Mouse (Mus musculus) heart, embryonic 11.5 days (tissue): ENCODE measurements around the gene BC024978. TPM values are rescaled to one million over a fixed set of nuclear protein-coding genes. Genes with fewer than 3 reads are reported as not detected.

Experiments used
- ATAC-seq: fragments of 200-750 bp; cut with Nextera tagmentation; replicated peaks from 2 replicates; pipeline ENCODE4 v1.8.0; 2017; ENCODE audit warnings: moderate library complexity; ENCODE audit not compliant: insufficient number of reproducible peaks, low FRiP score, low TSS enrichment
- H3K27ac ChIP-seq: fragments of 300-500 bp; sonication (generic); 2 replicates; pipeline ENCODE4 v1.5.1; 2014; ENCODE audit warnings: mild to moderate bottlenecking, low read depth, low read length
- H3K27me3 ChIP-seq: fragments of 300-500 bp; sonication (generic); 2 replicates; pipeline ENCODE4 v1.6.1; 2014; ENCODE audit warnings: mild to moderate bottlenecking, low read length, mixed read lengths; ENCODE audit not compliant: control insufficient read depth, insufficient read depth
- H3K36me3 ChIP-seq: fragments of 300-500 bp; sonication (generic); 2 replicates; pipeline ENCODE4 v1.6.1; 2014; ENCODE audit warnings: mild to moderate bottlenecking, low read length, moderate library complexity, mixed read lengths; ENCODE audit not compliant: control insufficient read depth, insufficient read depth
- H3K4me1 ChIP-seq: fragments of 300-500 bp; sonication (generic); 2 replicates; pipeline ENCODE4 v1.6.1; 2014; ENCODE audit warnings: low read length; ENCODE audit not compliant: control insufficient read depth, insufficient read depth
- H3K4me2 ChIP-seq: fragments of 300-500 bp; sonication (generic); 2 replicates; pipeline ENCODE4 v1.6.1; 2014; ENCODE audit warnings: mild to moderate bottlenecking, moderate library complexity
- H3K4me3 ChIP-seq: fragments of 300-500 bp; sonication (generic); 2 replicates; pipeline ENCODE4 v1.5.1; 2014; ENCODE audit warnings: low read depth, low read length
- H3K9ac ChIP-seq: fragments of 300-500 bp; sonication (generic); 2 replicates; pipeline ENCODE4 v1.6.1; 2014; ENCODE audit warnings: mild to moderate bottlenecking, low read depth, low read length, moderate library complexity
- H3K9me3 ChIP-seq: fragments of 300-500 bp; sonication (generic); replicated peaks from 2 replicates; pipeline ENCODE4 v1.6.1; 2016; ENCODE audit warnings: low read length; ENCODE audit not compliant: control insufficient read depth
- WGBS: fragments of 180-500 bp; shearing (Covaris S2); extraction: QIAGEN DNeasy Blood & Tissue Kit; methylation state at CpG from one replicate; pipeline ENCODE4 v1.1.7; 2014; ENCODE audit not compliant: insufficient replicate concordance; 5-methylcytosine and 5-hydroxymethylcytosine counted together
- polyA plus RNA-seq: library from polyadenylated mRNA; unstranded; fragments of >200 nt; fragmentation: Nextera tagmentation; extraction: Ambion mirVana; gene quantifications from 2 replicates; pipeline ENCODE4 v1.2.1, GENCODE M21; 2014

BC024978 gene
- polyA plus RNA-seq, 1 experiment from 2014 or later, result 3.5 TPM

DNA sequence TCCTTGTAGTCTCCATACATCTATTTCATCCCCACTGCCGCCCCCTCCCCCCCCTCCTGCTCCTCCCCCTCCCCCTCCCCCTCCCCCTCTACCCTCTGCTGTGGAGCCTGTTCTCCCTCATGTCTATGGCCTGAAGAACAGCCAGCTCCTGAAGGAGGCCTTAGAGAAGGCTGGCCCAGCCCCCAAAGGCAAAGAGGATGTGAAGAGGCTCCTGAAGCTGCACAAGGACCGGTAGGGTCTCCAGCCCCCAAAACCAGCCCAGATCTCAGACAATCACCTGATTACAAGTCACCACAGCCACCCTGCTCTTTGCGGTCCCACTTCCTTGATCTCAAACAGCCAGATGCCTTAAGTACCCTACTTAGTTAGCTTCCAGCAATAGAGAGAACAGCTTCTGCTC is 1.6 kb downstream of the BC024978 start:
- Histone ChIP-seq H3K36me3 (peaks cover 12% of the 10 kb centered on the region), H3K4me1 (peaks cover 8% of the 10 kb centered on the region), H3K9me3 (no peaks in the 10 kb centered on the region), H3K4me2 (no peak overlapping the region), H3K27me3 (no peaks in the 10 kb centered on the region), H3K9ac (no peak overlapping the region), H3K4me3 (no peak overlapping the region), H3K27ac (no peak overlapping the region)
- no peak for ATAC-seq
- 78% methylated on average over 3 of the region's 3 CpGs for WGBS

DNA sequence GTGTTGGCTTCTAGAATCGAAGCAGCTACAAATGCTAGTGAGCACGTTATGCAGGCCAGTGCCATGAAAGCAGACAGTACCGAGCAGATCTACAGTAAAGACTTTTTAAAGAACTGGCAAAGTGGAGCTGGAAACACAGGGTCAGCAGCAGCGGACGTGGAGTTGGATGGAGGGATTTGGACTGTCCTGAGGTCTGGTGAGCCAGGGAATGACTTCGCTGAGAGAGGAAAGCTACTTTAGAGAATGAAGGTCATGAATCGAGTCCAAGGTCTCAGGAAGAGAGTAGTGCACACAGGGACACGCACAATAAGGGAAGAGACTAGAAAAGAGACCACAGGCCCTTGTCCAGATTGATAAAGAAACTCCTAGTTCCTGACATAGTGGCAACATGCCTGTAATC is 2.1 kb downstream of the BC024978 start:
- Histone ChIP-seq H3K4me2 (no peak overlapping the region), H3K4me3 (no peak overlapping the region), H3K9me3 (no peaks in the 10 kb centered on the region), H3K4me1 (peaks cover 8% of the 10 kb centered on the region), H3K36me3 (peaks cover 11% of the 10 kb centered on the region), H3K27ac (no peak overlapping the region), H3K27me3 (no peaks in the 10 kb centered on the region), H3K9ac (no peak overlapping the region)
- ATAC-seq, result no peak
- WGBS, result 88% methylated on average over 8 of the region's 8 CpGs

DNA sequence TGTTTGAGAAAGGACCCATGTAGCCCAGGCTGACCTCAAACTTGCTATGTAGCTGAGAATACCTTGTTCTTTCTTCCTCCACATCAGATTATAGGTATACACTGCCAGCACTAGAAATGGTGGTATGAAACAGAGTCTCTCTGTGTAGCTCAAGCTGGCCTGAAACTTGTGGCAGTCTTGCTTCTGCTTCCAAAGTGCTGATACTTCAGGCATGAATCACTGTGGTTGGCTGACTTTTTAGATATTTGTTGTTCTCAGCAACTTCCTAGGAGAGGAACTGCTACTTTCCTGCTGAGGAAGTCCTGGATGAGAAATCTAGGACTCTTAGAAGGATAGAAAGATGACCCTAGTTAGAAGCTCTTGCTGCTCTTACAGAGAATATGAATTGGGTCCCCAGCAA is 2.8 kb downstream of the BC024978 start:
- no peak overlapping the region for H3K9ac ChIP-seq
- H3K9me3 ChIP-seq, result no peaks in the 10 kb centered on the region
- no peak for ATAC-seq
- peaks cover 12% of the 10 kb centered on the region for H3K36me3 ChIP-seq
- H3K4me1 ChIP-seq, result peaks cover 8% of the 10 kb centered on the region
- no peaks in the 10 kb centered on the region for H3K27me3 ChIP-seq
- H3K4me2 ChIP-seq, result no peak overlapping the region
- H3K27ac ChIP-seq, result no peak overlapping the region
- H3K4me3 ChIP-seq, result no peak overlapping the region

GRCm38 (mm10) chr7:27198779-27199178 is 3.2 kb downstream of the BC024978 start:
- peaks cover 7% of the 10 kb centered on the region for H3K4me1 ChIP-seq
- WGBS, result 93% methylated on average over 8 of the region's 8 CpGs
- no peaks in the 10 kb centered on the region for H3K9me3 ChIP-seq
- H3K36me3 ChIP-seq, result peaks cover 9% of the 10 kb centered on the region; the same call in 1 of the 2 replicates
- no peaks in the 10 kb centered on the region for H3K27me3 ChIP-seq
- H3K4me2 ChIP-seq, result no peak overlapping the region
- no peak overlapping the region for H3K9ac ChIP-seq
- no peak for ATAC-seq
- no peak overlapping the region for H3K4me3 ChIP-seq
- no peak overlapping the region for H3K27ac ChIP-seq

GRCm38 (mm10) chr7:27203730-27204449 is 8.3 kb downstream of the BC024978 start:
- 95% methylated on average over 8 of the region's 8 CpGs for WGBS
- H3K27me3 ChIP-seq, result no peaks in the 10 kb centered on the region
- ATAC-seq, result no peak
- no peaks in the 10 kb centered on the region for H3K4me1 ChIP-seq
- no peak overlapping the region for H3K4me3 ChIP-seq
- H3K9me3 ChIP-seq, result no peaks in the 10 kb centered on the region
- peaks cover 9% of the 10 kb centered on the region; the same call in 1 of the 2 replicates for H3K36me3 ChIP-seq
- no peak overlapping the region for H3K4me2 ChIP-seq
- no peak overlapping the region for H3K27ac ChIP-seq
- H3K9ac ChIP-seq, result no peak overlapping the region

DNA sequence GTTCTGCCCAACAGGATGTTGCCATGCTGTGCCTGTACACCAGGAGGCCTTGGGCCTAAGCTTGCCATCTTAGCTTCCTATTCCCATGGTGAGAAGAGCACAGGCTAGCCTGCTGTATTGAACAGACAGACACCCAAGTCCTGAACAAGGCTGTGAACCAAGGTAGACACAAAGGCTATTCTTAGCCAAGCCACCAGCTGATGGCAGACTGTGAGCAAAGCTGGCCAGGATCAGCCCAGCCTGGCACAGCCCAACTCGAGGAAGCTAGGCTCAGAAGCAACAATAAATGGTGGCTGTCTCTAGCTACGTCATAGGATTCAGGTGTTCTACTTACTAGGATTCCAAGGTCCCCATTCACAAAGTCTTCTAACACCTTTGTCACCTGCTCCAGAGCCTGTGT is 17.0 kb downstream of the BC024978 start:
- H3K36me3 ChIP-seq, result peaks cover 20% of the 10 kb centered on the region
- 80% methylated on average over 2 of the region's 2 CpGs for WGBS

GRCm38 (mm10) chr7:27218586-27218985 is 23.0 kb downstream of the BC024978 start:
- Histone ChIP-seq H3K4me3 (no peak overlapping the region), H3K36me3 (peaks cover 4% of the 10 kb centered on the region; the same call in 1 of the 2 replicates), H3K4me1 (no peaks in the 10 kb centered on the region), H3K9ac (no peak overlapping the region), H3K4me2 (no peak overlapping the region), H3K9me3 (no peaks in the 10 kb centered on the region), H3K27me3 (no peaks in the 10 kb centered on the region), H3K27ac (no peak overlapping the region)
- no peak for ATAC-seq
- 79% methylated on average over 7 of the region's 7 CpGs for WGBS

More for the DNA sequence above, 17.0 kb downstream of the BC024978 start:
- H3K4me3 ChIP-seq, result no peak overlapping the region
- no peak overlapping the region for H3K9ac ChIP-seq
- H3K4me1 ChIP-seq, result no peaks in the 10 kb centered on the region
- no peak overlapping the region for H3K4me2 ChIP-seq
- no peaks in the 10 kb centered on the region for H3K9me3 ChIP-seq
- no peak overlapping the region for H3K27ac ChIP-seq
- no peaks in the 10 kb centered on the region for H3K27me3 ChIP-seq
- ATAC-seq, result no peak

GRCm38 (mm10) chr7:27219937-27220336 is 24.4 kb downstream of the BC024978 start:
- Histone ChIP-seq H3K27ac (no peak overlapping the region), H3K27me3 (no peaks in the 10 kb centered on the region), H3K4me2 (no peak overlapping the region), H3K4me1 (0 out of 2 replicates have a peak, but pooled peaks cover 4% of the 10 kb centered on the region), H3K9ac (no peak overlapping the region), H3K36me3 (no peaks in the 10 kb centered on the region; the same call in none of the 2 replicates), H3K4me3 (no peak overlapping the region), H3K9me3 (no peaks in the 10 kb centered on the region)
- ATAC-seq, result no peak
- 83% methylated on average over 11 of the region's 11 CpGs for WGBS

DNA sequence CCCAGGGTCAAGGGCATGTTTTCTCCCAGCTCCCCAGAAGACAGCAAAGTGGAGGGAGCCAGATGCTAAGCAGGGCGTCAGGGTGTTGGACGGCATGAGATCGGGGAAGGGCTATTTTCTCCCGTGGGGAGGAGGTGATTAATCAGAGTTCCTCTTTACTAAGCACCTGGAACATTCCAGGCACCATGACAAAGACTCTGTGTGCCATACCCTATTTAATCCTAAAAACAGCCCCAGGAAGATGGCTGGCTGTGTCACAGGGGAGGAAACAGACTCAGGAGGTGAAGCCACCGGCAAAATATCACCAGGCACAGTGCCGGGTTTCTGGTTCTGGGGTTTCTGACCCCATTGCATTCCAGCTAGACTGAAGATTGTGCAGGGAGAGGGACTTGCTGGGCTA is 26.4 kb downstream of the BC024978 start:
- H3K27me3 ChIP-seq, result no peaks in the 10 kb centered on the region
- no peaks in the 10 kb centered on the region for H3K9me3 ChIP-seq
- no peaks in the 10 kb centered on the region; the same call in none of the 2 replicates for H3K36me3 ChIP-seq
- H3K4me2 ChIP-seq, result no peak overlapping the region
- H3K27ac ChIP-seq, result no peak overlapping the region
- H3K9ac ChIP-seq, result no peak overlapping the region
- no peak overlapping the region for H3K4me3 ChIP-seq
- ATAC-seq, result no peak
- WGBS, result 67% methylated on average over 6 of the region's 6 CpGs
- peaks cover 20% of the 10 kb centered on the region; the same call in 1 of the 2 replicates for H3K4me1 ChIP-seq
